Comparison of ENCODE assay signal across 8 mouse cellular contexts in genomic region chr2:30829315-30829714, GRCm38 (mm10). TPM values are rescaled to one million over a fixed set of nuclear protein-coding genes. Genes with fewer than 3 reads are reported as not detected.
A peak's percentile ranks its signal among the peaks of the same experiment; 100 is the strongest.
DNase-seq lines count a peak whose midpoint lies in the region; ATAC-seq and TF ChIP-seq lines count a peak whose summit lies in the region.

No protein-coding gene starts in this region.

- H3K27me3 ChIP-seq in heart, embryonic 10.5 days (ENCODE audit: insufficient read depth, poor library complexity, severe bottlenecking), result no peaks in the 10 kb centered on the region
- no peaks in the 10 kb centered on the region for H3K27me3 ChIP-seq in liver, embryonic 14.5 days (ENCODE audit: control insufficient read depth, insufficient read depth, low read length)

- no peak overlapping the region for H3K4me2 ChIP-seq in liver, embryonic 14.5 days (ENCODE audit: low read depth)

- WGBS in heart, embryonic 10.5 days, result 49% methylated on average over 5 of the region's 5 CpGs
- WGBS in liver, embryonic 14.5 days (ENCODE audit: insufficient replicate concordance), result 14% methylated on average over 5 of the region's 5 CpGs

- H3K36me3 ChIP-seq in heart, embryonic 10.5 days, result peaks cover 24% of the 10 kb centered on the region
- peaks cover 25% of the 10 kb centered on the region for H3K36me3 ChIP-seq in liver, embryonic 14.5 days (replicated peaks; ENCODE audit: control insufficient read depth, insufficient read depth, low read depth)

- TF ChIP-seq EP300 in liver, embryonic 14.5 days (IDR thresholded peaks at IDR 0.05; ENCODE audit: low read depth), result no peak

- no peak overlapping the region for H3K4me3 ChIP-seq in heart, embryonic 10.5 days
- H3K4me3 ChIP-seq in liver, embryonic 14.5 days (ENCODE audit: insufficient read depth in 1 of 2, low read depth in 2 of 2, low read length in 2 of 2), result no peak overlapping the region

- DNase-seq in heart, embryonic 10.5 days (ENCODE audit: low spot score), result no peak
- DNase-seq in heart, postnatal 10 days, result no peak
- DNase-seq in 416B (ENCODE audit: low read depth) (peak; percentile 76), MEL-GATA-1-ER (ENCODE audit: extremely low read depth, low read depth) (peak; percentile 56)
- DNase-seq in liver, embryonic 14.5 days (ENCODE audit: low read depth in 3 of 3, low spot score in 3 of 3), result peak in 2 of 3 experiments; percentile 56 to 61
- peak; percentile 32 to 62 for DNase-seq in thymus, postnatal 10 days (ENCODE audit: low spot score in 2 of 2)
- no peak for DNase-seq in ovary, postnatal 14 days (ENCODE audit: low spot score)
- DNase-seq in right cerebral cortex, postnatal 25 days, result no peak

- intact Hi-C loops in heart, postnatal 10 days (cut with DNase I), result loop anchor here (2.0 kb wide), 1 partner anchor 105 kb away; no protein-coding TSS in a partner anchor

- H3K4me1 ChIP-seq in heart, embryonic 10.5 days, result peaks cover 42% of the 10 kb centered on the region
- H3K4me1 ChIP-seq in liver, embryonic 14.5 days (replicated peaks; ENCODE audit: control insufficient read depth in 2 of 2, insufficient read depth in 2 of 2, low read length in 1 of 2), result peaks cover 18 to 23% of the 10 kb centered on the region in 2 experiments

- peak; percentile 90 for TF ChIP-seq CTCF in liver, embryonic 14.5 days (IDR thresholded peaks at IDR 0.05; ENCODE audit: low read depth)

- H3K27ac ChIP-seq in heart, embryonic 10.5 days, result 0 out of 2 replicates have a peak overlapping the region, but pooled peaks have one; percentile 30
- H3K27ac ChIP-seq in liver, embryonic 14.5 days, result no peak overlapping the region

- no peak overlapping the region for H3K9ac ChIP-seq in liver, embryonic 14.5 days (replicated peaks)

- H3K9me3 ChIP-seq in heart, embryonic 10.5 days, result no peaks in the 10 kb centered on the region
- no peaks in the 10 kb centered on the region for H3K9me3 ChIP-seq in liver, embryonic 14.5 days (ENCODE audit: control insufficient read depth, low read length)

- ATAC-seq in liver, embryonic 14.5 days (ENCODE audit: insufficient read depth), result no peak

RNA-seq across cellular contexts. Expression of gene Asb6, which starts 0.8 kb away (rescaled TPM):
- 31.3 and 40.1 TPM in 2 replicates for polyA plus RNA-seq in heart, embryonic 10.5 days (2016; fragmentation: Nextera tagmentation; extraction: Ambion mirVana)
- total RNA-seq in heart, postnatal 10 days (2021), result 10 to 100 TPM; 12.0 to 13.5 TPM
- polyA plus RNA-seq in liver, embryonic 14.5 days (2012; rRNA removed), result 25.8 and 27.0 TPM in 2 replicates
- 25.9 and 26.2 TPM in 2 replicates for polyA plus RNA-seq in liver, embryonic 14.5 days (2014; fragmentation: Nextera tagmentation; extraction: Ambion mirVana)

RNA-seq across cellular contexts. Expression of gene Prrx2, which starts 5.5 kb away (rescaled TPM):
- polyA plus RNA-seq in heart, embryonic 10.5 days (2016; fragmentation: Nextera tagmentation; extraction: Ambion mirVana), result 49.1 and 73.9 TPM in 2 replicates
- total RNA-seq in heart, postnatal 10 days (2021), result 1 to 10 TPM; 3.1 to 4.9 TPM
- 0.34 and 0.49 TPM in 2 replicates for polyA plus RNA-seq in liver, embryonic 14.5 days (2012; rRNA removed)
- polyA plus RNA-seq in liver, embryonic 14.5 days (2014; fragmentation: Nextera tagmentation; extraction: Ambion mirVana), result 0.09 TPM in 1 of 2 replicates, not detected in the other

RNA-seq across cellular contexts. Expression of gene Ntmt1, which starts 21.7 kb away (rescaled TPM):
- polyA plus RNA-seq in heart, embryonic 10.5 days (2016; fragmentation: Nextera tagmentation; extraction: Ambion mirVana), result 102 and 116 TPM in 2 replicates
- total RNA-seq in heart, postnatal 10 days (2021), result 10 to 100 TPM; 41.3 to 41.9 TPM
- polyA plus RNA-seq in liver, embryonic 14.5 days (2012; rRNA removed), result 12.0 and 14.5 TPM in 2 replicates
- 23.3 and 25.6 TPM in 2 replicates for polyA plus RNA-seq in liver, embryonic 14.5 days (2014; fragmentation: Nextera tagmentation; extraction: Ambion mirVana)

RNA-seq across cellular contexts. Expression of gene 1700001O22Rik, which starts 25.9 kb away (rescaled TPM):
- 1.3 and 1.8 TPM in 2 replicates for polyA plus RNA-seq in heart, embryonic 10.5 days (2016; fragmentation: Nextera tagmentation; extraction: Ambion mirVana)
- total RNA-seq in heart, postnatal 10 days (2021), result 1 to 10 TPM in 1 of 2 experiments, under 1 TPM in 1; 0.93 to 1.7 TPM
- polyA plus RNA-seq in liver, embryonic 14.5 days (2012; rRNA removed), result not detected in 2 replicates
- not detected in 2 replicates for polyA plus RNA-seq in liver, embryonic 14.5 days (2014; fragmentation: Nextera tagmentation; extraction: Ambion mirVana)

Comparison
In these comparisons a context has a peak if more than half of its experiments do, and no peak if none do; other contexts are left out.
1. DNase-seq: peak in 416B (single experiment), MEL-GATA-1-ER (single experiment), liver, embryonic 14.5 days (2 of 3) and thymus, postnatal 10 days (2 of 2); none in heart, embryonic 10.5 days (single experiment), heart, postnatal 10 days (0 of 2), ovary, postnatal 14 days (single experiment) and right cerebral cortex, postnatal 25 days (single experiment).
2. RNA of gene Prrx2, which starts 5.5 kb away (polyA plus RNA-seq): 49.1 to 73.9 TPM in heart, embryonic 10.5 days; 0.09 to 0.49 TPM in liver, embryonic 14.5 days; every median in the first group is over 10 times any median in the second.